In the genomic region with DNA sequence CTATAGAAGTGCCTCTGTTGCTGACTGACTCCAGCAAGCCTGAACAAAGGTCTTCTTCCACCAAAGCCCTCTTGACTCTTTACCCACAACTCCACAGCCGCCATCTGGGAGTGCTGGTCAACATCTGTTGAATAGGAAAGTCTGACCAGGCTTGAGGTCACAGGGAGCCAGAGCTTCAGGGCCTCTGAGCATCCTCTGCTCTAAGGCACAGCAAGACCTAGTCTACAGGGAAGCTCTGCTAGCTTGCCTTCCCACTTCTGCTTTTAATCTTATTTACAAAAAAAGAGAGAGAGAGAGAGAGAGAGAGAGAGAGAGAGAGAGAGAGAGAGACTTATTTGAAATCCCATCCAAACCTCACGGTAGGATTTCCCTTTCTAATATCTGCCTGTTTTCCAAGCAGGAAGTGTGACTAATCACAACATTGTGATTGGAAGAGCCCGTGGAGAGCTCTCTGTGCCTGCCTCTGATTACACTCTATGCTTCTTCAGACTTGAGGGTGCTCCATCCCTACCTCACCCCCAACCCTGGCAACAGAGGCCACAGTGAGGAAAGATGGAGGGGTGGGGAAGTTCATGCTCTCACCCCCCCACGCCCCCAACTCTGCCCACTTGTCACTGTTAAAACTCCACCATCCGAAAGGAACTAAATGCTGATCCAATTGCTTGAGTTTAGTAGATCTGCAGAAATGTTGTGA, we compare ENCODE assay signal across 12 mouse cellular contexts.
DNase-seq lines count a peak whose midpoint lies in the region; ATAC-seq lines count a peak whose summit lies in the region.
"Had no signal": no experiment of that assay in that cellular context is flagged by ENCODE, and none has a peak within 500 bp of the region (broad histone marks: within the 10 kb centered on the region; RNA-seq: fewer than 3 reads in every experiment).

No protein-coding gene starts in this region.

- 0 out of 2 replicates have a peak, but pooled peaks cover 7% of the 10 kb centered on the region for H3K4me1 ChIP-seq in heart, embryonic 11.5 days (ENCODE audit: control insufficient read depth, insufficient read depth, low read length)
- peaks cover 17% of the 10 kb centered on the region; the same call in 1 of the 2 replicates for H3K4me1 ChIP-seq in embryonic facial prominence, embryonic 12.5 days
- H3K4me1 ChIP-seq in liver, embryonic 12.5 days, result 0 out of 2 replicates have a peak, but pooled peaks cover 8% of the 10 kb centered on the region
- no peaks in the 10 kb centered on the region for H3K4me1 ChIP-seq in forebrain, embryonic 11.5 days (replicated peaks; ENCODE audit: control insufficient read depth, insufficient read depth, low read length)

- DNase-seq in heart, adult 11 months, result peak; percentile 89
- DNase-seq in 3T3-L1 (ENCODE audit: low read depth, low spot score), result peak; percentile 39
- no peak for DNase-seq in urinary bladder, adult 2 months (ENCODE audit: low spot score)
- no peak for DNase-seq in thymus, postnatal 25 days
- no peak for DNase-seq in forebrain, embryonic 11.5 days (ENCODE audit: low spot score)
- DNase-seq: cerebellum, postnatal 36 days had no signal

- no peak overlapping the region for H3K27ac ChIP-seq in heart, embryonic 11.5 days (ENCODE audit: low read depth, low read length)
- H3K27ac ChIP-seq in embryonic facial prominence, embryonic 12.5 days, result 0 out of 2 replicates have a peak overlapping the region, but pooled peaks have one; percentile 46
- H3K27ac ChIP-seq in liver, embryonic 12.5 days, result peak overlapping the region; percentile 70
- H3K27ac ChIP-seq in forebrain, embryonic 11.5 days (ENCODE audit: low read depth, low read length), result no peak overlapping the region
- H3K27ac ChIP-seq: layer of hippocampus, adult 2 months; macrophage had no signal

- no peaks in the 10 kb centered on the region for H3K36me3 ChIP-seq in heart, embryonic 11.5 days (ENCODE audit: control insufficient read depth, insufficient read depth, low read length)
- no peaks in the 10 kb centered on the region for H3K36me3 ChIP-seq in embryonic facial prominence, embryonic 12.5 days
- H3K36me3 ChIP-seq in liver, embryonic 12.5 days, result no peaks in the 10 kb centered on the region
- no peaks in the 10 kb centered on the region for H3K36me3 ChIP-seq in forebrain, embryonic 11.5 days (ENCODE audit: control insufficient read depth, insufficient read depth, low read length)

- no peaks in the 10 kb centered on the region for H3K27me3 ChIP-seq in heart, embryonic 11.5 days (ENCODE audit: control insufficient read depth, insufficient read depth, low read length)
- H3K27me3 ChIP-seq in embryonic facial prominence, embryonic 12.5 days, result no peaks in the 10 kb centered on the region
- H3K27me3 ChIP-seq in liver, embryonic 12.5 days (replicated peaks), result 0 out of 2 replicates have a peak, but pooled peaks cover 4% of the 10 kb centered on the region
- no peaks in the 10 kb centered on the region for H3K27me3 ChIP-seq in forebrain, embryonic 11.5 days (ENCODE audit: control insufficient read depth, insufficient read depth, low read length)

- no peak overlapping the region for H3K4me2 ChIP-seq in heart, embryonic 11.5 days
- no peak overlapping the region for H3K4me2 ChIP-seq in embryonic facial prominence, embryonic 12.5 days (replicated peaks)
- H3K4me2 ChIP-seq in liver, embryonic 12.5 days, result no peak overlapping the region
- no peak overlapping the region for H3K4me2 ChIP-seq in forebrain, embryonic 11.5 days (ENCODE audit: low read depth, low read length, severe bottlenecking)

- no peak for ATAC-seq in heart, embryonic 11.5 days (replicated peaks; ENCODE audit: insufficient number of reproducible peaks, low FRiP score, low TSS enrichment)
- no peak for ATAC-seq in embryonic facial prominence, embryonic 12.5 days (ENCODE audit: insufficient number of reproducible peaks, insufficient read depth, low FRiP score, low TSS enrichment)
- ATAC-seq in liver, embryonic 12.5 days, result peak; percentile 27; the same call in 1 of the 2 replicates
- ATAC-seq in forebrain, embryonic 11.5 days (replicated peaks; ENCODE audit: low FRiP score), result no peak

- no peak overlapping the region for H3K9ac ChIP-seq in heart, embryonic 11.5 days (ENCODE audit: low read depth, low read length)
- no peak overlapping the region for H3K9ac ChIP-seq in embryonic facial prominence, embryonic 12.5 days
- H3K9ac ChIP-seq in liver, embryonic 12.5 days, result no peak overlapping the region
- no peak overlapping the region for H3K9ac ChIP-seq in forebrain, embryonic 11.5 days (ENCODE audit: low read length)

- WGBS in heart, embryonic 11.5 days (ENCODE audit: insufficient replicate concordance), result 47% methylated on average over 5 of the region's 5 CpGs
- WGBS in embryonic facial prominence, embryonic 12.5 days, result 45% methylated on average over 5 of the region's 5 CpGs
- 39% methylated on average over 5 of the region's 5 CpGs for WGBS in liver, embryonic 12.5 days (ENCODE audit: insufficient replicate concordance)
- 59% methylated on average over 5 of the region's 5 CpGs for WGBS in forebrain, embryonic 11.5 days

- no peak overlapping the region for H3K4me3 ChIP-seq in heart, embryonic 11.5 days (ENCODE audit: low read depth, low read length)
- no peak overlapping the region for H3K4me3 ChIP-seq in embryonic facial prominence, embryonic 12.5 days
- no peak overlapping the region for H3K4me3 ChIP-seq in liver, embryonic 12.5 days
- no peak overlapping the region for H3K4me3 ChIP-seq in forebrain, embryonic 11.5 days (ENCODE audit: low read depth, low read length)
- H3K4me3 ChIP-seq: layer of hippocampus, adult 2 months; myocyte had no signal

- no peaks in the 10 kb centered on the region for H3K9me3 ChIP-seq in heart, embryonic 11.5 days (replicated peaks; ENCODE audit: control insufficient read depth, low read length)
- no peaks in the 10 kb centered on the region for H3K9me3 ChIP-seq in embryonic facial prominence, embryonic 12.5 days
- H3K9me3 ChIP-seq in liver, embryonic 12.5 days (replicated peaks), result no peaks in the 10 kb centered on the region
- H3K9me3 ChIP-seq in forebrain, embryonic 11.5 days (ENCODE audit: control insufficient read depth, low read length), result no peaks in the 10 kb centered on the region

Comparison
In these comparisons a context has a peak if more than half of its experiments do, and no peak if none do; other contexts are left out.
1. DNase-seq: peak in heart, adult 11 months (single experiment) and 3T3-L1 (single experiment); none in urinary bladder, adult 2 months (single experiment), thymus, postnatal 25 days (single experiment) and forebrain, embryonic 11.5 days (single experiment).
2. H3K27ac ChIP-seq: peak in embryonic facial prominence, embryonic 12.5 days (single experiment) and liver, embryonic 12.5 days (single experiment); none in heart, embryonic 11.5 days (single experiment) and forebrain, embryonic 11.5 days (single experiment).